Mouse (Mus musculus) bone marrow, adult 2 months (tissue): Measurements from ENCODE around the gene Dnah5.

Experiments
- CTCF ChIP-seq: fragments of 200-500 bp; IDR thresholded peaks from 2 replicates; pipeline ENCODE4 v1.5.1; 2011; ENCODE audit warnings: low read length, control low read depth; ENCODE audit not compliant: control insufficient read depth, insufficient read depth
- POLR2A ChIP-seq: fragments of 200-500 bp; IDR thresholded peaks from 2 replicates; pipeline ENCODE4 v1.6.1; 2011; ENCODE audit warnings: low read depth, mild to moderate bottlenecking, control low read depth, low read length, borderline replicate concordance; ENCODE audit not compliant: control insufficient read depth

GRCm38 (mm10) chr15:28227316-28227715 lies 23.8 kb downstream of the Dnah5 start:
- TF ChIP-seq POLR2A (no peak), CTCF (no peak)
